Mouse (Mus musculus) left cerebral cortex, postnatal 25 days (tissue): ENCODE results near the gene Taf4. TPM values are rescaled to one million over a fixed set of nuclear protein-coding genes. Genes with fewer than 3 reads are reported as not detected.
A peak's percentile ranks its signal among the peaks of the same experiment; 100 is the strongest.

Experiments
- DNase-seq, 2 experiments: peaks; one replicate each; pipeline ENCODE4 v3.0.0; 2022; ENCODE audit warnings: low spot score in 2 of 2, mixed read lengths in 1 of 2
- intact Hi-C: fragments of 180-260 bp; cut with DNase I; formaldehyde crosslinking; loops from one replicate; pipeline ENCODE4 v1.15.1; 2025
- total RNA-seq, 2 experiments: library from RNA; stranded (reverse); gene quantifications; 2 replicates each; pipeline ENCODE4 v1.2.3; 2021

Gene Taf4
- total RNA-seq, 2 experiments from 2014 or later = 17.7 to 18.9 TPM

DNA sequence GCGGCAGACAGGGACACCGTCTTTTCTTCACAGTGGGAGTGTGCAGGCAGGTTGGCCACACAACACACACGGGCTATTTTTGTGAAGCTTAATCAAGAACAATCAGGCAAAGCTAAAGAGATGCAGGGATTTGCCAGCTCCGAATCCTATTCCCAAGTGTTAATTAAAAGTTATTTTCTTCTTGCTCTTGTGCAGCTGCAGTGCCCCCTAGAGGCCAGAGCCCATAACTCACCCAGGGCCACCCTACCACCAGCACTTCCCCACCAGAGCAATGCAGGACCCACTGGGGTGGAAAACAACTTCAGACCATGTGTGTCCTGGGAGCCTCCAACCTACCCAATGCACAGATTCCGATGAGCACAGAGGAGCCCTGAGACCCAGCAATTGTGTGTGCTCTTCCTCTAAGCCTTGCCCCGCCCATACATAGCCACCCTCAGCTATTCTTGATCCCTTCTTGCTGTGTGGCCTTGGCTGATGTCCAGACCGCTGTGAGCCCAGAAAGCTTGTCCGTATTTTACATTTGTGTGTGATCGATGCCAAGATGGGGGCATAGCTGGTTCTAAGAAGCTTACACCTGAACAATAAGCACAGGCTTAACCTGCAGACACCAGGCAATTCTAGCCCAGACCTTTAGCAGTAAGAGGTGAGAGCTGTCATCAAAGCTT lies 98.8 kb downstream of the Taf4 start:
- intact Hi-C loops = loop anchor here (5.0 to 10.0 kb wide), 4 partner anchors 803 to 1453 kb away; no protein-coding TSS in a partner anchor
- peak; percentile 51 to 55 for DNase-seq

- intact Hi-C loops = loop anchor here (2.0 to 10.0 kb wide), 5 partner anchors 800 to 1450 kb away; no protein-coding TSS in a partner anchor
- peak; percentile 68 to 73 for DNase-seq
Measured at GRCm38 (mm10) chr2:179875147-179875546, 101.3 kb downstream of the Taf4 start.

- intact Hi-C loops = loop anchor here (2.0 to 10.0 kb wide), 5 partner anchors 43 to 1449 kb away; partner anchors contain the start of gene Cdh4
- no peak for DNase-seq
Measured at GRCm38 (mm10) chr2:179873315-179873714, 103.1 kb downstream of the Taf4 start.

DNA sequence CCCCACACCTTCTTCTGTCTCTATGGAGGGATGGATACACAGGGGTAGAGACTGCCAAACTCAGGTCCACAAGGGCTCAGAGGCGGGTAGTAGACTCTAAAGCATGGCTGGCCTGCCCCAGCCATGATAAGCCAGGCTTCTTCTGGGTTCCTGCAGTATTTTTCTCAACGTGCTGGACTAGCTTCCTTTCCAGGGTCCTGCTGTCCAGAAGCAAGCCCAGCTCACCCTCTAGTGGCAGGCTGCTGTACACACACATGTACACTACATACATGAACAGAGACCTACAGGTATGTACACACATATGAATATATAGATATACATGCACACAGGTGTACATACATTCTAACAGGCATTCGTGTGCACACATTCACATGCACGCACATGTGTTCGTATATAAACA lies 103.7 kb downstream of the Taf4 start:
- peak; percentile 35 to 59 for DNase-seq
- intact Hi-C loops = loop anchor here (2.0 to 10.0 kb wide), 5 partner anchors 42 to 1448 kb away; partner anchors contain the start of gene Cdh4

- intact Hi-C loops = loop anchor here (5.0 to 10.0 kb wide), 4 partner anchors 188 to 1445 kb away; partner anchors contain the start of gene Cdh4
- DNase-seq = peak; percentile 41 to 63
Measured at GRCm38 (mm10) chr2:179869871-179870270, 106.6 kb downstream of the Taf4 start.

DNA sequence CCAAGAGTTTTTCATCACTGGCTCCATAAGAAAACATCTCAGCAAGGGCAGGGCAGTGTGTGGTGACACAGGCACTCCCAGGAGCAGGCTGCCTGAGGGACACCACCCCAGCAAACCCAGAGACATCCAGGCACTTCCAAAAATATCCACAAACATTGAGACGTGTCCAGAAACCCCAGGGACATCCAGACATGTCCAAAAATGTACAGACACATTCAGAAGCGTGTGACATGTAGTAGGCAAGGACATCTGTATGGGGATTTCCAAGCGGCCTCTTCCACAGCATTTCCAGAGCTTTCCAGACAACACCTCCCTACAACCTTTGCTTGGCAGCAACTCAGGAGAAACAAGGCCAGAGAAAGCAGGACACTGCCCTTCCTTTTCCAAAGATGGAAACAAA lies 108.8 kb downstream of the Taf4 start:
- DNase-seq = no peak
- intact Hi-C loops = no loop called here

DNA sequence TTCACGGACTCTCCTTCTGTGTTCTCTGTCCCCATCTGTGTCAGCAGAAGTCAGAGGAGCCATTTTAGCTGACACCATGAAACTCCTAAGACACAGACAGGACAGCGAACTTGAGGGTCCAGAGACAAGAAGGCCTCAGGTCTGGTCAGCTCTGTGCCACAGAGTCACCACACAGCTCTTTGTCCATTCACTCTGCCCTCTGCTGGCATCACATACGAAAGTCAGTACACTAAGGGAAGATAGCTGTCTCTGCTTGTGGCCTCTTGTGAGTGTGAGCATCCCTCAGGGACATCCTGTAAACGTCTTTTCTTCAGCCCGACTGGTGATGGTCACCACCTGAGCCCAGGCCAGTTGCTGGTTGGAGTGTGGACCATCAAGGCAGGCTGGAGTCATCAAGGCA lies 111.3 kb downstream of the Taf4 start:
- no peak for DNase-seq
- intact Hi-C loops = no loop called here

DNA sequence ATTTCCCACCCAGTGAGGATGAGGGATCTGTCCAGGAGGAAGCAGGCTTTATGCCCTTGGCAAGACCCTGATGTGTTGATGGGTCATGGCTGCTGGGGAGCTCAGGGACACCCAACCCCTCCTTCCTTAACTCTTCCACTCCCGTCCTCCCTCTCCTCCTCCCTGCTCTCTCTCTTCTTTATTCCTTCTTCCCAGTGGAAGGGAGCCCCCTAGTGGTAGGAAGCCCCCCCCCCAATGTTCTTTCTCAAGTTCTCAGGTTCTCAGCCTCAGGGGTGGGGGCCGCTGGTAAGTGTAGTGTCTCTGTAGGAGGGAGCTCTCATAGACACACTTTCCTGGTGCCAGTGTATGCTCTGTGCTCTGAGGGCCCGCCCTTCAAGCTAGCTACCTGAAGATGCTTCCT lies 113.2 kb downstream of the Taf4 start:
- intact Hi-C loops = no loop called here
- no peak for DNase-seq

- intact Hi-C loops = no loop called here
- DNase-seq = no peak
Measured at GRCm38 (mm10) chr2:179862676-179863075, 113.8 kb downstream of the Taf4 start.

Other genes starting within 250 kb of the Taf4 start
- gene Lsm14b, start 48.3 kb upstream of the Taf4 start, total RNA-seq = 100 to 1,000 TPM; 116 to 118 TPM
- 100 to 1,000 TPM; 164 to 168 TPM for gene Psma7, start 65.8 kb upstream of the Taf4 start, total RNA-seq
- 10 to 100 TPM; 34.8 to 36.0 TPM for gene Ss18l1, start 65.9 kb upstream of the Taf4 start, total RNA-seq
- 10 to 100 TPM; 14.9 to 19.2 TPM for gene Mtg2, start 93.9 kb upstream of the Taf4 start, total RNA-seq
- 10 to 100 TPM; 74.4 to 96.9 TPM for gene Hrh3, start 127.8 kb upstream of the Taf4 start, total RNA-seq
- gene Osbpl2, start 142.7 kb upstream of the Taf4 start, total RNA-seq = 10 to 100 TPM; 43.9 to 47.8 TPM
- gene Adrm1, start 194.8 kb upstream of the Taf4 start, total RNA-seq = 100 to 1,000 TPM in 1 of 2 experiments, 10 to 100 TPM in 1; 91.6 to 103 TPM
- 1 to 10 TPM; 6.0 to 6.7 TPM for gene Lama5, start 249.2 kb upstream of the Taf4 start, total RNA-seq